Mouse (Mus musculus): Measurements from ENCODE around the gene Kcnh5.

- TF ChIP-seq CTCF (IDR thresholded peaks at IDR 0.05 in 2 of 3, conservative IDR thresholded peaks at IDR 0.05 in 1 of 3; ENCODE audit: control insufficient read depth in 1 of 3, insufficient read depth in 1 of 3, low read depth in 2 of 3, low read length in 3 of 3, poor library complexity in 1 of 3, severe bottlenecking in 1 of 3): no peak
- no peak for TF ChIP-seq KAT2A (conservative IDR thresholded peaks at IDR 0.05; ENCODE audit: low read depth, low read length)
- TF ChIP-seq CHD1 (IDR thresholded peaks at IDR 0.05; ENCODE audit: low read depth, low read length): no peak
- no peak for TF ChIP-seq RCOR1 (IDR thresholded peaks at IDR 0.05; ENCODE audit: low read depth, low read length)
- TF ChIP-seq RAD21 (IDR thresholded peaks at IDR 0.05; ENCODE audit: low read depth, low read length): no peak
- no peak for TF ChIP-seq ZNF384 (IDR thresholded peaks at IDR 0.05; ENCODE audit: low read depth, low read length)
- no peak for TF ChIP-seq HCFC1 (IDR thresholded peaks at IDR 0.05; ENCODE audit: low read depth, low read length)
- TF ChIP-seq POLR2A (IDR thresholded peaks at IDR 0.05; ENCODE audit: control insufficient read depth in 1 of 2, insufficient read depth in 1 of 2, low read depth in 1 of 2, low read length in 2 of 2, poor library complexity in 1 of 2): no peak
- TF ChIP-seq MYC (IDR thresholded peaks at IDR 0.05; ENCODE audit: low read depth, low read length): no peak
- TF ChIP-seq EP300 (IDR thresholded peaks at IDR 0.05; ENCODE audit: low read depth in 1 of 2, low read length in 2 of 2): no peak
These were observed 321.5 kb downstream of the Kcnh5 start for GRCm38 (mm10) chr12:74855666-74856065.

Measured in MEL (cell line).